Mouse (Mus musculus): ENCODE measurements at regions not wholly inside any gene's neighbourhood (a gene's known extent, or its start where the extent isn't known, plus 50 kb on each side); places are given as distances from the start of the nearest gene placed in this dataset.
A peak's percentile ranks its signal among the peaks of the same experiment; 100 is the strongest.

- DNase-seq (ENCODE audit: low spot score in 2 of 2): peak; percentile 5
These were observed 503.6 kb downstream of the Rapgef2 start for GRCm38 (mm10) chr3:78782766-78783165.

GRCm38 (mm10) chr3:78755686-78756476, 530.4 kb downstream of the Rapgef2 start:
- DNase-seq (ENCODE audit: low spot score in 2 of 2): no peak

GRCm38 (mm10) chr3:78736111-78736510, 550.2 kb downstream of the Rapgef2 start:
- DNase-seq (ENCODE audit: low spot score in 2 of 2): no peak

GRCm38 (mm10) chr3:78716691-78717090, 569.6 kb downstream of the Rapgef2 start:
- DNase-seq (ENCODE audit: low spot score in 2 of 2): peak; percentile 35 to 36

- DNase-seq (ENCODE audit: low spot score in 2 of 2): no peak
These were observed 578.6 kb downstream of the Rapgef2 start for GRCm38 (mm10) chr3:78707687-78708086.

GRCm38 (mm10) chr3:78698936-78699335, 587.4 kb downstream of the Rapgef2 start:
- peak; percentile 9 to 41 for DNase-seq (ENCODE audit: low spot score in 2 of 2)

GRCm38 (mm10) chr3:78691499-78691898, 594.8 kb downstream of the Rapgef2 start:
- peak; percentile 7 to 18 for DNase-seq (ENCODE audit: low spot score in 2 of 2)

- no peak for DNase-seq (ENCODE audit: low spot score in 2 of 2)
These were observed 608.7 kb downstream of the Rapgef2 start for GRCm38 (mm10) chr3:78677656-78678055.

- no peak for DNase-seq (ENCODE audit: low spot score in 2 of 2)
These were observed 609.5 kb downstream of the Rapgef2 start for GRCm38 (mm10) chr3:78676806-78677205.

- no peak for DNase-seq (ENCODE audit: low spot score in 2 of 2)
These were observed 611.7 kb downstream of the Rapgef2 start for GRCm38 (mm10) chr3:78674529-78675187.

GRCm38 (mm10) chr3:78668050-78668449, 618.3 kb downstream of the Rapgef2 start:
- DNase-seq (ENCODE audit: low spot score in 2 of 2): no peak

- DNase-seq (ENCODE audit: low spot score in 2 of 2): no peak
These were observed 618.8 kb downstream of the Rapgef2 start for GRCm38 (mm10) chr3:78667374-78668023.

- no peak for DNase-seq (ENCODE audit: low spot score in 2 of 2)
These were observed 638.2 kb downstream of the Rapgef2 start for GRCm38 (mm10) chr3:78648115-78648514.

GRCm38 (mm10) chr3:78635386-78635785, 650.9 kb downstream of the Rapgef2 start:
- no peak for DNase-seq (ENCODE audit: low spot score in 2 of 2)

GRCm38 (mm10) chr3:78618900-78619299, 667.4 kb downstream of the Rapgef2 start:
- DNase-seq (ENCODE audit: low spot score in 2 of 2): peak; percentile 10 to 14

- no peak for DNase-seq (ENCODE audit: low spot score in 2 of 2)
These were observed 691.5 kb downstream of the Rapgef2 start for GRCm38 (mm10) chr3:78594718-78595236.

GRCm38 (mm10) chr3:78594305-78594704, 692.0 kb downstream of the Rapgef2 start:
- no peak for DNase-seq (ENCODE audit: low spot score in 2 of 2)

GRCm38 (mm10) chr3:78586639-78587038, 699.7 kb downstream of the Rapgef2 start:
- no peak for DNase-seq (ENCODE audit: low spot score in 2 of 2)

- DNase-seq (ENCODE audit: low spot score in 2 of 2): no peak
These were observed 704.4 kb downstream of the Rapgef2 start for GRCm38 (mm10) chr3:78581868-78582267.

GRCm38 (mm10) chr3:78581100-78581499, 705.2 kb downstream of the Rapgef2 start:
- DNase-seq (ENCODE audit: low spot score in 2 of 2): no peak

GRCm38 (mm10) chr3:78575667-78576464, 710.5 kb downstream of the Rapgef2 start:
- DNase-seq (ENCODE audit: low spot score in 2 of 2): no peak
